ENCODE assay signal across 17 mouse cellular contexts in genomic region chr10:117590331-117591301, GRCm38 (mm10).
"Had no signal": no experiment of that assay in that cellular context is flagged by ENCODE, and none has a peak within 500 bp of the region (broad histone marks: within the 10 kb centered on the region; RNA-seq: fewer than 3 reads in every experiment).

No protein-coding gene starts in this region.

- H3K27me3 ChIP-seq: lung, embryonic 15.5 days; midbrain, embryonic 13.5 days; midbrain, embryonic 15.5 days; neural tube, embryonic 12.5 days; stomach, embryonic 15.5 days had no signal

- ATAC-seq: lung, postnatal 0 days; midbrain, embryonic 13.5 days; midbrain, embryonic 15.5 days had no signal

- H3K9me3 ChIP-seq: lung, embryonic 15.5 days; midbrain, embryonic 13.5 days; midbrain, embryonic 15.5 days; neural tube, embryonic 12.5 days; stomach, embryonic 15.5 days had no signal

- H3K4me3 ChIP-seq: lung, embryonic 15.5 days; megakaryocyte, embryonic 14.5 days; midbrain, embryonic 13.5 days; midbrain, embryonic 15.5 days; neural tube, embryonic 12.5 days; stomach, embryonic 15.5 days had no signal

- H3K4me2 ChIP-seq: midbrain, embryonic 11.5 days; midbrain, embryonic 13.5 days; midbrain, embryonic 15.5 days; neural tube, embryonic 12.5 days; stomach, embryonic 15.5 days had no signal

- DNase-seq: lung, adult 2 months; lung, postnatal 14 days; lung, postnatal 36 days; right cerebral cortex, postnatal 14 days; thymus, adult 2 months; thymus, postnatal 25 days; thymus, postnatal 4 days had no signal

- H3K36me3 ChIP-seq: lung, embryonic 15.5 days; midbrain, embryonic 13.5 days; midbrain, embryonic 15.5 days; neural tube, embryonic 12.5 days; stomach, embryonic 15.5 days had no signal

- H3K4me1 ChIP-seq: midbrain, embryonic 13.5 days; midbrain, embryonic 15.5 days; neural tube, embryonic 12.5 days; stomach, embryonic 15.5 days had no signal

- H3K9ac ChIP-seq: lung, embryonic 15.5 days; midbrain, embryonic 13.5 days; midbrain, embryonic 15.5 days; neural tube, embryonic 12.5 days; stomach, embryonic 15.5 days had no signal

- H3K27ac ChIP-seq: lung, embryonic 15.5 days; macrophage; midbrain, embryonic 13.5 days; midbrain, embryonic 15.5 days; neural tube, embryonic 12.5 days; stomach, embryonic 15.5 days; stomach, postnatal 0 days had no signal
